Mouse (Mus musculus): ENCODE results near the gene Retnla. TPM values are rescaled to one million over a fixed set of nuclear protein-coding genes. Genes with fewer than 3 reads are reported as not detected.

Gene Retnla
- not detected in 2 replicates for polyA plus RNA-seq (2012)

DNA sequence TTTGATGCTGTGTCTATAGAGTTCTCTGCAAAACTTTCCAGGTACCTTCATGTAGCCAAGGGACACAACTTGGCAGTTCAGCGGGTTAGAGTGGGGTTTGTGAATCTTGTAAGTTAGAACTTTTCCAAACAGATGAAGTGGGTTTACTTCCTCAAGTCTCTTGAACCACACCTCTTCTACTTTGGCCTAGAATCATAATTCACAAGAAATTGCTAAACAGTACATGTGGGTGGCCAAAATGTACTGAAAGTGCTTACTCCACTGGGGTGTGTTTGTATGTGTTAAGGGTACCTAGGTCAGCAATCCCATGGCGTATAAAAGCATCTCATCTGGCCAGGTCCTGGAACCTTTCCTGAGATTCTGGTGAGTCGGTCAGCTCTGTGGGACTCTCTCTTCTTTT, at the start of gene Retnla:
TSS of gene Retnla (plus strand) at position 286 of the 400 bp plus-strand sequence.

DNA sequence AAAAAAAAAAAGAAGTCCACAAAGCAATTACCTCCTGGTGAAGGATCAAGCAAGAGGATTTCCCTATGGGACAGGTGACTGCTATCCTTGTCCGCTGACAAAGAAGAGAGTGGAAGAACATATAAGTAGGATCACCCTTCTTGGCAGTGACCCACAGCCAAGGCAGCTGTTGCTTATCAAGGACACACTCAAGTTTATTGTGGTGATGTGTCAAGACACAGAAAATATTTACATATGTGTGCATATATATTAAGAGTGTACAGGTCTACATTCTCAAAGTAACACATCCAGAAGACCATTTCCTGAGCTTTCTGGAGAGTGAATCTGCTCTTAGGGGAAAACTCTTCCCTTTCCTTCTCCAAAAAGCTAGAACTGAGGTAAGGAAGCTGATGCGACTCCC, 25.7 kb upstream of the Retnla start, which contains the start of gene Retnlb:
TSS of gene Retnlb (plus strand) at position 162 of the 400 bp plus-strand sequence.

GRCm38 (mm10) chr16:48872321-48872720, 30.0 kb downstream of the Retnla start, which contains the start of gene Retnlg:
Gene Retnlg (plus strand): TSS chr16:48872621.

Other genes with a start within 250 kb of the Retnla start
- gene Trat1, start 70.5 kb upstream of the Retnla start, polyA plus RNA-seq (2012), result 0.23 TPM in 1 of 2 replicates, not detected in the other
- gene Retnlb, start 25.7 kb upstream of the Retnla start, polyA plus RNA-seq (2012), result not detected in 2 replicates
- 1.9 and 10.8 TPM in 2 replicates for gene Retnlg, start 30.1 kb downstream of the Retnla start, polyA plus RNA-seq (2012)
- gene Dzip3, start 151.6 kb downstream of the Retnla start, polyA plus RNA-seq (2012), result 6.1 and 7.4 TPM in 2 replicates
- 3.1 and 3.4 TPM in 2 replicates for gene Cip2a, start 151.6 kb downstream of the Retnla start, polyA plus RNA-seq (2012)
- gene Myh15, start 214.9 kb downstream of the Retnla start, polyA plus RNA-seq (2012), result not detected in 2 replicates

All from megakaryocyte-erythroid progenitor cell, adult 5 weeks (primary cell).